Mouse (Mus musculus) midbrain, embryonic 15.5 days (tissue): Measurements from ENCODE around the gene Aspn. TPM values are rescaled to one million over a fixed set of nuclear protein-coding genes. Genes with fewer than 3 reads are reported as not detected.
"Not testable (repeated sequence)": the region's sequence is repeated elsewhere in the genome, so short reads cannot be mapped to it uniquely, and the experiment has no call there.

Experiments used
- ATAC-seq: fragments of 200-750 bp; cut with Nextera tagmentation; replicated peaks from 2 replicates; pipeline ENCODE4 v1.8.0; 2017; ENCODE audit warnings: moderate TSS enrichment
- H3K27ac ChIP-seq: fragments of 300-500 bp; sonication (generic); 2 replicates; pipeline ENCODE4 v1.5.1; 2015; ENCODE audit warnings: mild to moderate bottlenecking, inconsistent platforms
- H3K27me3 ChIP-seq: fragments of 300-500 bp; sonication (generic); replicated peaks from 2 replicates; pipeline ENCODE4 v1.6.1; 2015; ENCODE audit warnings: inconsistent platforms
- H3K36me3 ChIP-seq: fragments of 300-500 bp; sonication (generic); replicated peaks from 2 replicates; pipeline ENCODE4 v1.6.1; 2015; ENCODE audit warnings: inconsistent platforms
- H3K4me1 ChIP-seq: fragments of 300-500 bp; sonication (generic); 2 replicates; pipeline ENCODE4 v1.6.1; 2015; ENCODE audit warnings: inconsistent platforms
- H3K4me2 ChIP-seq: fragments of 300-500 bp; sonication (generic); 2 replicates; pipeline ENCODE4 v1.6.1; 2015; ENCODE audit warnings: inconsistent platforms, mild to moderate bottlenecking, moderate library complexity
- H3K4me3 ChIP-seq: fragments of 300-500 bp; sonication (generic); 2 replicates; pipeline ENCODE4 v1.5.1; 2015; ENCODE audit warnings: mild to moderate bottlenecking, inconsistent platforms
- H3K9ac ChIP-seq: fragments of 300-500 bp; sonication (generic); 2 replicates; pipeline ENCODE4 v1.6.1; 2015; ENCODE audit warnings: mild to moderate bottlenecking, inconsistent platforms
- H3K9me3 ChIP-seq: fragments of 300-500 bp; sonication (generic); 2 replicates; pipeline ENCODE4 v1.6.1; 2016; ENCODE audit warnings: inconsistent platforms
- WGBS: fragments of 180-500 bp; shearing (Covaris S2); methylation state at CpG from one replicate; pipeline ENCODE4 v1.1.7; 2015; ENCODE audit warnings: mixed read lengths; 5-methylcytosine and 5-hydroxymethylcytosine counted together
- polyA plus RNA-seq: library from polyadenylated mRNA; unstranded; fragments of >200 nt; fragmentation: Nextera tagmentation; extraction: Ambion mirVana; gene quantifications from 2 replicates; pipeline ENCODE4 v1.2.1, GENCODE M21; 2015

The Aspn gene
- polyA plus RNA-seq, 1 experiment from 2014 or later, result 0.90 TPM

DNA sequence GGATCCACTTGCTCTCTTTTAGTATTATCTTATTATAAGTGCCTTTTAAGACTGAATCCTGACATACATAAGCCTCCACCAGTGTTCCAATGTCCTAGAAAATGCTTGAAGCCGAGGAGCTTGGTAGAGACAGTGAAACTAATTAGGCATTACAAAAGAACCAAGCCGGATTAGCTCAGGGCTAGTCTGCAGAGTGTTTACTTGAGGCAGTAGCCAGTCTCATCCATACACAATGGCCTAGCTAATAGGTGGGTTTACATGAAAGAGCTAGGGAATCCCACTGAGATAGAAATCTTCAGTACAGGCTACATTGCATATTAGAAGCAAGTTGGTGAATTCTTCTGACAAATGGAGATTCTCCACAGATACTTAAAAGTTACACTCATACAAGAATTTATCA is 58.3 kb downstream of the Aspn start:
- H3K27me3 ChIP-seq, H3K9me3 ChIP-seq, ATAC-seq, H3K27ac ChIP-seq, H3K36me3 ChIP-seq, H3K9ac ChIP-seq, H3K4me2 ChIP-seq, H3K4me3 ChIP-seq, H3K4me1 ChIP-seq: not testable (repeated sequence)
- WGBS, result 24% methylated on average over 2 of the region's 2 CpGs

DNA sequence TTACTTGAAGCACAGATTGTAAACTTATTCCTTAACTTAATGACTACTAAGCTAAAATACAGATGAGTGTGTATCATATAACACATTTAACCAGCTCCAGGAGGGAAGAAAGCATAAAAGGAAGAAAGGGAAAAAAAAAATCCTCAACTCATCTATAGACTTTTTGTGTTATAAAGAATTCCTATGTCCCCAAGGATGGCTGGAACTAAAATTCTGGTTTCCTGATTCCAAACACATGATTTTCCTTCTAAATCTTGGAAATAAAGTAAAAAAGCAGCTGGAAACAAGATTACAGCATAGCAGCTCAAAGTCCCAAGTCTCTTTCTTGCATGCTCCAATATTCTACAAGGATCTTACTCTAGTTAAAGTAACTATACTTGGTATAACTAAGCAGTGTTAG is 59.4 kb downstream of the Aspn start:
- Histone ChIP-seq H3K4me3 (no peak overlapping the region), H3K9me3 (no peaks in the 10 kb centered on the region), H3K4me2 (no peak overlapping the region), H3K9ac (no peak overlapping the region), H3K27ac (no peak overlapping the region), H3K4me1 (no peaks in the 10 kb centered on the region), H3K36me3 (no peaks in the 10 kb centered on the region), H3K27me3 (no peaks in the 10 kb centered on the region)
- no peak for ATAC-seq

DNA sequence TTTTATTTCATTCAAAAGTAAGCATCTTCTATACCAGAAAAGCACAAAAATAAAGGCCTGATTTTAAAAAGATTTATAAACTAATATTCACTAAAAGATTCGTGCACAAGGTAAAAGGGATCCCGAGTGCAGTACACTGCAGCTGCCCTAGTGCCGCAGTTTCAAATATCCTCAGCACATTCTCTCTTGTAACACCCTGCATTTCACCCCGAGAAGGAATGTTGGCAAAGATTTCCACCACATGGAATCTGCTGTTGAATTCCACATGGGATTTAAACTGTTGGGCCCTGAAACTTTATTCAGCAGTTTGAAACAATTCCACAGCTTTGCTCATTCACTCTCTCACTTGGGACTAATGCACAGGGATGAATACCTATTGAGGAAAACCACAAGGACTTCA is 63.5 kb downstream of the Aspn start, which contains the start of gene Ogn:
TSS of gene Ogn (plus strand) at position 333 of the 400 bp plus-strand sequence.
- H3K27ac ChIP-seq, result no peak within 1 kb of the TSS
- H3K36me3 ChIP-seq, result no peaks in the 10 kb centered on the region
- H3K4me1 ChIP-seq, result no peaks in the 10 kb centered on the region
- no peak within 1 kb of the TSS for H3K9ac ChIP-seq
- H3K4me3 ChIP-seq, result no peak within 1 kb of the TSS
- no peaks in the 10 kb centered on the region for H3K9me3 ChIP-seq
- WGBS, result 73% methylated on average over 4 of the region's 4 CpGs
- no peaks in the 10 kb centered on the region for H3K27me3 ChIP-seq
- ATAC-seq, result no peak
- H3K4me2 ChIP-seq, result no peak within 1 kb of the TSS

DNA sequence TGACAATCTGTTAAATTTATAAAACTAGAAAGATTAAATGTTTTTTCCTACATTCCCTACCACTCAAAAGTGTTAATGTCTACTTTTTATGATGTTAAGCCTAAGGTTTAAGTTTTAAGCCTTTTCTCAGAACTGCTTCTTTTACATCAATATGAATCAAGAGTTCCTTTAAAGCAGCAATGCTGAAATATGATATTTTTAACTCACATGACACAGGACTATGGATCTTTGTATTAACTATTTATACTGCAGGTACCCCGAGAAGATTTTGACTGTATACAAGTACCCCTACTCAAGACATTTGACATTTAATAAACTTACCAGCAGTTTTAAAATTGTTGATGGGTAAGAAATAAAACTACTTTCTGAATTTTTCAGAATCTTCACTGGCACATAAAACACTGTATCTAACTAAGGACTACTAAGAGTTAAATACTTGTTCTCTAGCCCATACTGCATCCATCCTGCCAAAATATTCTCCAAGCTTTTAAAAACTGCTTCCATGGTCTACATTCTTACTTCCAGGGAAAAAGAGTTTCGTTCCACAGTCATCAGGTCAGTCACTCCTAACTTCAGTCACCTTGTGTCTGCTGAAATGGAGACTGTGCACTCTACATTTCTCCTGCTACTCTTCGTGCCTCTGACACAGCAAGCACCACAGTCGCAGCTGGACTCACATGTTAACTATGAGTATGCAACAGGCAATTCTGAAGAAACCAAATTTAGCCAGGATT is 64.5 kb downstream of the Aspn start:
- no peak overlapping the region for H3K9ac ChIP-seq
- no peaks in the 10 kb centered on the region for H3K27me3 ChIP-seq
- H3K4me2 ChIP-seq, result no peak overlapping the region
- 83% methylated on average over 4 of the region's 4 CpGs for WGBS
- no peak overlapping the region for H3K27ac ChIP-seq
- no peak overlapping the region for H3K4me3 ChIP-seq
- H3K36me3 ChIP-seq, result no peaks in the 10 kb centered on the region
- ATAC-seq, result no peak
- H3K4me1 ChIP-seq, result no peaks in the 10 kb centered on the region
- no peaks in the 10 kb centered on the region for H3K9me3 ChIP-seq

DNA sequence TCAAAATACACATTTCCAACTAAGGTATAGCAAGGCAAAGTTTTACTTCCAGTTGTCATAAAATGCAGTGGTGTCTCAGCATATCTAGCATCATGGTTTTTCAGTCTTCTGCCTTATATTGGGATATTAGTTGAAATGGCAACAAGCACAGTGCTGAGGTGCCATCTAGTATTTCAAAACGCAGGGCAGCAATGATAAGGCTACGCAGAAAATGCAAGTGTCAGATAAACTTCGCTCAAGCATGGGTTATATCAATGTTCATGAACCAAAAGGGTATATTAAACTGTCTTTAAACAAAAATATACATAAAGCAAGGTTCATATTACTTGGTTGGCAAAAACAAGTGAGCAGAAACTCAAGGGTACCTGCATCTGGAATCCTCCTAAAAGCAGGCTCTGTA is 72.8 kb downstream of the Aspn start:
- H3K27me3 ChIP-seq, result no peaks in the 10 kb centered on the region
- no peak overlapping the region for H3K4me2 ChIP-seq
- H3K36me3 ChIP-seq, result no peaks in the 10 kb centered on the region
- no peak overlapping the region for H3K9ac ChIP-seq
- H3K4me1 ChIP-seq, result no peaks in the 10 kb centered on the region
- ATAC-seq, result no peak
- H3K9me3 ChIP-seq, result no peaks in the 10 kb centered on the region
- no peak overlapping the region for H3K4me3 ChIP-seq
- WGBS, result 96% methylated on average over 3 of the region's 3 CpGs
- H3K27ac ChIP-seq, result no peak overlapping the region

Other genes starting within 250 kb of the Aspn start
- gene Fgd3, start 224.1 kb upstream of the Aspn start, polyA plus RNA-seq, result 3.1 TPM in 2 replicates
- gene Bicd2, start 202.9 kb upstream of the Aspn start, polyA plus RNA-seq, result 28.3 and 29.2 TPM in 2 replicates
- 14.0 and 14.4 TPM in 2 replicates for gene Ippk, start 123.2 kb upstream of the Aspn start, polyA plus RNA-seq
- gene Tes3-ps, start 51.1 kb upstream of the Aspn start, polyA plus RNA-seq, result 0.62 and 0.66 TPM in 2 replicates
- 1.8 and 1.9 TPM in 2 replicates for gene Ecm2, start 39.6 kb upstream of the Aspn start, polyA plus RNA-seq
- gene Omd, start 38.0 kb downstream of the Aspn start, polyA plus RNA-seq, result 0.46 and 0.74 TPM in 2 replicates
- gene Ogn, start 63.6 kb downstream of the Aspn start, polyA plus RNA-seq, result 12.4 TPM in 2 replicates
- gene Cenpp, start 108.3 kb downstream of the Aspn start, polyA plus RNA-seq, result 5.7 and 6.2 TPM in 2 replicates
- gene Nol8, start 108.6 kb downstream of the Aspn start, polyA plus RNA-seq, result 16.1 and 19.9 TPM in 2 replicates
- gene Iars, start 137.7 kb downstream of the Aspn start, polyA plus RNA-seq, result 50.0 and 50.4 TPM in 2 replicates